Mouse (Mus musculus) neural tube, embryonic 13.5 days (tissue): ENCODE data around the gene Rsph10b. TPM values are rescaled to one million over a fixed set of nuclear protein-coding genes. Genes with fewer than 3 reads are reported as not detected.

ENCODE experiments used
- ATAC-seq: fragments of 200-750 bp; cut with Nextera tagmentation; 2 replicates; pipeline ENCODE4 v1.8.0; 2017; ENCODE audit warnings: low read depth, mild to moderate bottlenecking, moderate TSS enrichment, moderate library complexity
- H3K27ac ChIP-seq: fragments of 300-500 bp; sonication (generic); replicated peaks from 2 replicates; pipeline ENCODE4 v1.5.1; 2015; ENCODE audit warnings: moderate library complexity, mild to moderate bottlenecking, inconsistent platforms
- H3K27me3 ChIP-seq: fragments of 300-500 bp; sonication (generic); 2 replicates; pipeline ENCODE4 v1.6.1; 2015; ENCODE audit warnings: mild to moderate bottlenecking, inconsistent platforms
- H3K36me3 ChIP-seq: fragments of 300-500 bp; sonication (generic); 2 replicates; pipeline ENCODE4 v1.6.1; 2015; ENCODE audit warnings: mild to moderate bottlenecking, inconsistent platforms
- H3K4me1 ChIP-seq: fragments of 300-500 bp; sonication (generic); replicated peaks from 2 replicates; pipeline ENCODE4 v1.6.1; 2015; ENCODE audit warnings: inconsistent platforms
- H3K4me2 ChIP-seq: fragments of 300-500 bp; sonication (generic); 2 replicates; pipeline ENCODE4 v1.6.1; 2015; ENCODE audit warnings: inconsistent platforms, mild to moderate bottlenecking, moderate library complexity
- H3K4me3 ChIP-seq: fragments of 300-500 bp; sonication (generic); 2 replicates; pipeline ENCODE4 v1.5.1; 2015; ENCODE audit warnings: mild to moderate bottlenecking, inconsistent platforms
- H3K9ac ChIP-seq: fragments of 300-500 bp; sonication (generic); 2 replicates; pipeline ENCODE4 v1.6.1; 2015; ENCODE audit warnings: moderate library complexity, mild to moderate bottlenecking, inconsistent platforms
- H3K9me3 ChIP-seq: fragments of 300-500 bp; sonication (generic); 2 replicates; pipeline ENCODE4 v1.6.1; 2016; ENCODE audit warnings: inconsistent platforms
- WGBS: fragments of 180-500 bp; shearing (Covaris S2); methylation state at CpG from one replicate; pipeline ENCODE4 v1.1.7; 2015; 5-methylcytosine and 5-hydroxymethylcytosine counted together
- polyA plus RNA-seq: library from polyadenylated mRNA; unstranded; fragments of >200 nt; fragmentation: Nextera tagmentation; extraction: Ambion mirVana; gene quantifications from 2 replicates; pipeline ENCODE4 v1.2.1, GENCODE M21; 2015

Rsph10b gene
- polyA plus RNA-seq: 2.9 and 3.4 TPM in 2 replicates

DNA sequence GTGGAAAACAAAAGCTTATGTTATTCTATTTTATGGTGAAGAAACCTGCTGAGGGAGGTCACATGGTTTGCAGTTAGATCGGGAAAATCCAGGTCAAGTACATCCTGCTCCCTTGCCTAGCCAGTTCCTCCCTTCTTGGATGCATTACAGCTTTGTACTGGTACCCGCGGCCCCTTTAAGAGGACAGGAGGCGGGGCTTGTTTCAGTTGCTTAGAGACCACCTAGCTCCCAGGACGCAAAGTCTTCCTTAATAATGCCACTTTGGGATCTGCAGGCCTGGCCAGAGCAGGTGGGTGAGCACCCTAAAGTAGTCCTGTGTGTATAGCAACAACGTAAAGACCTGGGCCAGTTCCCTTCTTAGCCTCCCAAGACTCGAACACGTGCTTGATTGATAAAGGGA is at the start of gene Rsph10b:
TSS of gene Rsph10b (plus strand) at position 205 of the 400 bp plus-strand sequence.
- ATAC-seq: no peak
- Histone ChIP-seq H3K4me2 (0 out of 2 replicates have a peak within 1 kb of the TSS, but pooled peaks have one; percentile 19), H3K9ac (no peak within 1 kb of the TSS), H3K4me1 (0 out of 2 replicates have a peak, but pooled peaks cover 5% of the 10 kb centered on the region), H3K27ac (no peak within 1 kb of the TSS), H3K4me3 (no peak within 1 kb of the TSS), H3K27me3 (no peaks in the 10 kb centered on the region), H3K9me3 (no peaks in the 10 kb centered on the region), H3K36me3 (peaks cover 48% of the 10 kb centered on the region)
- WGBS: 13% methylated on average over 8 of the region's 8 CpGs

DNA sequence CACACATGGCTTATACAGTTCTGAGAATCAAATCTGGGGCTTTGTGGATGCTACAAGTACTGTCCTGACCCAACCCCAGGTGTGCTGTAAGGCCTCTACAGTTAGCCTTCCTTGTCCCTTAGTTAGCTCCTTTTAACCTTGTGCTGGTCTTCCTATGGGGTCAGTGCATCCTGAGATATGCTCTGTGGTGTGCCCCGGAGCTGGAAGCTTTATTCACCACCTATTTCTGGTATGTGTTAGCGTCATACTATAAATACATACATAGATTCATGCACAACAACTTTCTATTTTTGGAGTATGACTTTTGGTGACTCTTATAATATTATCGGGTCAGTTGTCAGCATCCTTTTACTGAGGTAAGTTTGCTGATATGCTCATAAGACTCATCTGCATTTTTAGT is 47.6 kb upstream of the Rsph10b start:
- no peak for ATAC-seq
- WGBS: 95% methylated on average over 3 of the region's 3 CpGs
- no peaks in the 10 kb centered on the region for H3K27me3 ChIP-seq
- H3K9ac ChIP-seq: no peak overlapping the region
- peaks cover 99% of the 10 kb centered on the region for H3K36me3 ChIP-seq
- no peak overlapping the region for H3K27ac ChIP-seq
- no peak overlapping the region for H3K4me2 ChIP-seq
- H3K4me3 ChIP-seq: no peak overlapping the region
- H3K9me3 ChIP-seq: peaks cover 4% of the 10 kb centered on the region; the same call in 1 of the 2 replicates
- no peaks in the 10 kb centered on the region for H3K4me1 ChIP-seq

DNA sequence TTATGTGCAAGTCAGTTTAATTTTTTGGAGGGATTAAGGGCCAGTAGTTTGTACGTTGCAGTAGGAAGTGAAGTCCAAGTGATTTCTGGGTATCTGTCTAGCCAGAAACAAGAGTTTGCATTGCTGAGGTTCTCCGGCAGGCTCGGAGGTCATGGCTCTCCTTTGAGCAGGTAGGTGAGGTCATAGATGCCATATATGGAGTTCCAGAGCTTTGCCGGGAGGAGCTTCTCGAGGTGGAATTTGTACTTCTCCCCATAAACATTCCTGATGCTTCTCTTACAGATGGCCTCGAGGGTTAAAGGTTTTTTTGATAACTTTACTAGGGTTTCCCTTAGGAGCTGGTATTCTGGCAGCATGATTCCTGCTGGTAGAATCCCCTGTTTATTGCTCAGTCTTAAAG is 42.1 kb upstream of the Rsph10b start:
- Histone ChIP-seq H3K4me1 (no peaks in the 10 kb centered on the region), H3K4me2 (no peak overlapping the region), H3K27me3 (no peaks in the 10 kb centered on the region), H3K36me3 (peaks cover 91% of the 10 kb centered on the region), H3K9me3 (peaks cover 4% of the 10 kb centered on the region; the same call in 1 of the 2 replicates), H3K4me3 (no peak overlapping the region), H3K9ac (no peak overlapping the region), H3K27ac (no peak overlapping the region)
- no peak for ATAC-seq
- 91% methylated on average over 6 of the region's 6 CpGs for WGBS

DNA sequence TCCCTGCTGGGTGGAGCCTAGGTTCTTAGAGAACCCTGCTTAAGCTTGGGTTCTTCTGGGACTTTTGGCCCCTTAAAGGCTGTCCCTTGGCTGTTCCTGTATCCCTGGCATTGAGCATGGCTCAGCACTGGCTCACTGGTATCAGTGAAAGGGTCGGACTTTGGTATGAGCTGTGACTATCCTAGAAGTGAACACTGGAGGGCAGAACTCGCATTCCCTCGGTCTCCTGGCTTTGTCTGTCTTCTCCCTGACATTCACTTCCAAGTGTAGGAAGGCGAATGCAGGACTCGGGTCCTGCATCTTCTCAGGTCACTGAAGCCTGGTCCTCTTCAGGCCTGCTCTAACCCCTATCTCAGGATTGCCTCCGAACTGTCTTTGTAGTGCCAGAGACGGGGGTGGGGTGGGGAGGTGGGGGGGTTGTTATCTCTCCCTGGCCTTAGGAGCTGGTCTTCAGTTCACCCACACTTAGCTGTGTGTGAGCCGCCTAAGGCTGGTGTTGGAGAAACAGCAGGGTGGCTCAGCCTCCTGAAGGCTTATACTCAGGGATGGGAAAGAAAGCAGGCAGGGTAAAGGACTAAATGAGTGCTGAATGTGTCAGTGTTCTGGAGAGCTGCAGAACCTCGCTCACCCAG is 40.5 kb upstream of the Rsph10b start:
- no peak overlapping the region for H3K9ac ChIP-seq
- WGBS: 80% methylated on average over 9 of the region's 9 CpGs
- ATAC-seq: no peak
- H3K27ac ChIP-seq: no peak overlapping the region
- H3K4me1 ChIP-seq: no peaks in the 10 kb centered on the region
- H3K27me3 ChIP-seq: no peaks in the 10 kb centered on the region
- H3K4me3 ChIP-seq: no peak overlapping the region
- H3K36me3 ChIP-seq: peaks cover 90% of the 10 kb centered on the region
- H3K4me2 ChIP-seq: no peak overlapping the region
- no peaks in the 10 kb centered on the region for H3K9me3 ChIP-seq

DNA sequence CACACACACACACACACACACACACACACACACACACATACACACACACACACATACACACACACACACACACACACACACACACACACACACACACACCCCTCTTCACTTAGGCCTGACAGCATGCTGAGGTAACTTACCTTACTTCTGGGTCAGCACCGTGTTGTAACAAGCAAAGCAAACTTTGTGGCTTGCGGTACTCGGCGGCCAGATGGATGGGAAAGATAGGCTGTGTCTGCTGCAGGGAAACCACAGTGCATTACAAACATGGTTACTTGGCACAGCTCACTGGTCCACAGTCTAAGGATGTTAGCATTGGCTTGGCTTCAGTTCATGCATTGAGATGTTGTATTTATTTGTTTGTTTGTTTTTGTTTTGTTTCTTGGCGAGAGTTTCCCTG is 39.4 kb upstream of the Rsph10b start:
- WGBS: 84% methylated on average over 5 of the region's 5 CpGs
- no peaks in the 10 kb centered on the region for H3K4me1 ChIP-seq
- H3K4me3 ChIP-seq: no peak overlapping the region
- H3K9ac ChIP-seq: no peak overlapping the region
- H3K36me3 ChIP-seq: peaks cover 90% of the 10 kb centered on the region
- H3K27ac ChIP-seq: no peak overlapping the region
- ATAC-seq: no peak
- no peaks in the 10 kb centered on the region for H3K9me3 ChIP-seq
- H3K4me2 ChIP-seq: no peak overlapping the region
- H3K27me3 ChIP-seq: no peaks in the 10 kb centered on the region

DNA sequence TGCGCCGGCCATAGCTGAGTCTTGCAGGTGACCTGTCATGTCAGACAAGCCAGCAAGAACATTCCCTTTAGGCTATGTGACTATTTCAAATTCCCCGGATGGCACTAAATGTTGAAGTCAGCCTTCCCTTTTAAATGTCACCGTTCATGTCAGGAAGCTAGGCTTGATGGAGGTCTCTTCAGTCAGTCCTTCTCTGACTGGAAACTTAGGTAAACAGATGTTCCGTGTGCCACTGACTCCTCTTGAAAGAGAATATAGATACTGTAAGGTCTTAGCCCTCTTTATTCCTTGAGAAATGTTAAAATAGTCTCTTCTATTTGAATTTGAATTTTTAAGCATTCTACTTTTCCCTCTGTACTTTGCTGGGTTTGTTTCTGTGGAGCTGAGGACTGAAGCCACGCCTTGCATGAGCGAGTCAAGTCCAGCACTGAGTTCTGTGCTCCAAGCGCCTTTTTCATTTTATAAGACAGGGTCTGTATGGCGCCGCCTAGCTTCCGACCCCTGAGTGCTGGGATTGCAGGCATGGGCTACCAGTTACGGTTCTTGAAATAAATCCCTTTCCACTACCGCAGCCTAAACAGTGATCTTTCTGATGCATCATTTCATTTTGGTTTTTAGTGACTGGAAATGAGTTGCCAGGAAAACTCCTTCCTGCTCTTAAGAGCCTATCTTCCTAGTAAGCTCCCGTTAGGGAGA is 35.1 kb upstream of the Rsph10b start, which contains the start of gene Ankrd61:
TSS of gene Ankrd61 (minus strand) at position 51 of the 696 bp plus-strand sequence.
- Histone ChIP-seq H3K9ac (no peak within 1 kb of the TSS), H3K4me3 (no peak within 1 kb of the TSS), H3K4me1 (no peaks in the 10 kb centered on the region), H3K4me2 (no peak within 1 kb of the TSS), H3K36me3 (peaks cover 90% of the 10 kb centered on the region), H3K27ac (no peak within 1 kb of the TSS), H3K9me3 (no peaks in the 10 kb centered on the region), H3K27me3 (no peaks in the 10 kb centered on the region)
- WGBS: 88% methylated on average over 14 of the region's 14 CpGs
- no peak for ATAC-seq

DNA sequence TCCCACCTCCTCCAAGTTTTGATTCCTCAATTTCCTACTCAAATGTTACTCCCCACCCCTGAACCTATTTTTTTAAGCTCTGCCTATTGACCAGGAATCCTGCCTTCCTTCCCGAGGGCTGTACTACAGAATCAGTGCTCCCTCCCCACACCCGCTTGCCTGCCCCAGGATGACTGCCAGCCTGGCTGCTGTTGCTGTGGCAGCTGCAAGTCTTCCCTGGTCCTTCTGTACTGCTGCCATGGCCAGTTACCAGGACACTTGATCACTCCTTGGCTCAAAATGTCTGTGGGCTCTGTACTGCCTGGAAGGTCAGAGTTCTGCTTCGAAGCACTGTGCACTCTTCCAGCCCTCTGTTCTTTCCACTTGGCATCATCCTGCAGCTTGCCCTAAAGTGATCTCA is 30.7 kb upstream of the Rsph10b start:
- Histone ChIP-seq H3K9ac (no peak overlapping the region), H3K4me3 (no peak overlapping the region), H3K4me2 (no peak overlapping the region), H3K36me3 (peaks cover 87% of the 10 kb centered on the region), H3K4me1 (no peaks in the 10 kb centered on the region), H3K27me3 (no peaks in the 10 kb centered on the region), H3K27ac (no peak overlapping the region), H3K9me3 (no peaks in the 10 kb centered on the region)
- no peak for ATAC-seq
- 89% methylated on average over 3 of the region's 3 CpGs for WGBS

DNA sequence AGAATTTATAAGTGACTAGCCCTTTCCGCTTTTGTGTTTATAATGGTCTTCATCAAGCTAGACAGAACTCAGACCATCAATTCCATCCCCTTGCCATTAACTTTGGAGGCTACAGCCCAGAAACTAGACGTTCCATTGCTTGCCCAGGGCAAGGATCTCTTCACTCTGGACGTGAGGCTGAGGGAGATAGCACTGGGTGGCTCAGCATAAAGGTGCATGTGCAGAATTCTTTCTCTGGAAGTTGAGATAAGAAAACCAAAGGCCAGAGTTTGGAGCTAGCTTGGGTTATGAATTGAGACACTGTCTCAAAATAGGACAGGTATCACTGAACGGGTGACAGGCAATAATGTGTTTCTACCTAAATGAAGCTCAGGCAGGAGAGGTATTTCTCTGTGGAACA is 29.0 kb upstream of the Rsph10b start:
- Histone ChIP-seq H3K4me1 (peaks cover 15% of the 10 kb centered on the region), H3K9me3 (no peaks in the 10 kb centered on the region), H3K36me3 (peaks cover 73% of the 10 kb centered on the region), H3K27me3 (no peaks in the 10 kb centered on the region), H3K9ac (no peak overlapping the region), H3K4me2 (no peak overlapping the region), H3K27ac (no peak overlapping the region), H3K4me3 (no peak overlapping the region)
- 94% methylated on average over 4 of the region's 4 CpGs for WGBS
- ATAC-seq: no peak

DNA sequence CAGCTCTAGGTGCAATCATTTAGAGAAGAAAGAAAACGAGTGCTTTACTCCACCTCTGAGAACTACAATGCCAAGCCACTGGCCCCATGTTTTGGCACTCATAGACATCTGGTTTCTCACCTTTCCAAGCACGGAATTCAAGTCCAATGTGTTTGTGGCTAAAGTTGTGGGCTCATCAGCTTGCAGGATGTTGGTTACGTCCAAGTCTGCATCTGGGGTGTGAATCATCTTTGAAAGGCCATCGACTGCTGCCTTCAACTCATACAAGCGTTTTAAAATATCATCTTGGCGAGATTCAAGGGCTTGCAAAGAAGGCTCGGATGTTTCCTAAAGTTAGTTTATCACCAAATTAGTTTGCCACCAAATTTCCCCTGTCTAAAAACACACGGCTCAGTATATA is 26.4 kb upstream of the Rsph10b start:
- Histone ChIP-seq H3K9me3 (no peaks in the 10 kb centered on the region), H3K9ac (0 out of 2 replicates have a peak overlapping the region, but pooled peaks have one; percentile 5), H3K27ac (no peak overlapping the region), H3K36me3 (peaks cover 47% of the 10 kb centered on the region), H3K27me3 (no peaks in the 10 kb centered on the region), H3K4me2 (no peak overlapping the region), H3K4me1 (peaks cover 29% of the 10 kb centered on the region), H3K4me3 (no peak overlapping the region)
- WGBS: 87% methylated on average over 8 of the region's 8 CpGs
- no peak for ATAC-seq

DNA sequence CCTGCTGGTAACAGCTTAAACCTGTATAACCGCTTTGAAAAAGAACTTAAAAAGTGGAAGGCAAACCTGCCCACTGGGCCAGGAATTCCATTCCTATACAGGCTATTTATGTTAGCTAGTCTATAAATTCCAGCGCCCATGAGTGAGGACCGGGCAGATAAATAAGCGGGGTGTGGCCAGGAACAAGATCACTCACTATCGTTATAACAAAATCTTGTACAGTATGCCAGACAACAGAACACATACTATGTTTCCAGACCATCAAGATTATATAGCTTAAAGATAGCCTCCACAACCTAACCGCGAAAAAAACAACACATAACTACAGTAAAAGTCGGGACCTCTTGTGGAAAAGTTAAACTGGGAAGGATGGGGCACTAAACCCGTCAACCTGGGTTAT is 23.9 kb upstream of the Rsph10b start:
- no peak for ATAC-seq

GRCm38 (mm10) chr5:143909417-143910400 is 23.1 kb upstream of the Rsph10b start, which contains the start of the genes Aimp2 and Pms2:
Gene Aimp2, minus strand, starts transcription at chr5:143909847.
Gene Pms2, plus strand, starts transcription at chr5:143909964.
- Histone ChIP-seq H3K27ac (peak within 1 kb of the TSS; percentile 85), H3K27me3 (no peaks in the 10 kb centered on the region)
- peak; percentile 100 for ATAC-seq

More for the DNA sequence above, 23.9 kb upstream of the Rsph10b start:
- Histone ChIP-seq H3K9ac (peak overlapping the region; percentile 76), H3K27ac (peak overlapping the region; percentile 85), H3K4me1 (peaks cover 29% of the 10 kb centered on the region), H3K9me3 (no peaks in the 10 kb centered on the region), H3K4me2 (peak overlapping the region; percentile 80), H3K4me3 (peak overlapping the region; percentile 62), H3K36me3 (peaks cover 22% of the 10 kb centered on the region), H3K27me3 (no peaks in the 10 kb centered on the region)
- WGBS: 2% methylated on average over 9 of the region's 9 CpGs

More at GRCm38 (mm10) chr5:143909417-143910400, 23.1 kb upstream of the Rsph10b start, which contains the start of the genes Aimp2 and Pms2:
- peak within 1 kb of the TSS; percentile 80 for H3K4me2 ChIP-seq
- peak within 1 kb of the TSS; percentile 76 for H3K9ac ChIP-seq
- H3K36me3 ChIP-seq: peaks cover 19% of the 10 kb centered on the region
- WGBS: under 1% methylated on average over 70 of the region's 70 CpGs
- H3K4me3 ChIP-seq: peak within 1 kb of the TSS; percentile 62
- no peaks in the 10 kb centered on the region for H3K9me3 ChIP-seq
- peaks cover 29% of the 10 kb centered on the region for H3K4me1 ChIP-seq
